Mouse (Mus musculus) erythroblast, embryonic 14.5 days (primary cell): Measurements from ENCODE around the gene Gm28048. TPM values are rescaled to one million over a fixed set of nuclear protein-coding genes. Genes with fewer than 3 reads are reported as not detected.

Source experiments
- H3K27me3 ChIP-seq: 2 replicates; pipeline ENCODE4 v1.6.1; 2012; ENCODE audit warnings: inconsistent platforms; ENCODE audit not compliant: control insufficient read depth
- H3K36me3 ChIP-seq: 2 replicates; pipeline ENCODE4 v1.6.1; 2012; ENCODE audit warnings: mild to moderate bottlenecking, inconsistent platforms; ENCODE audit not compliant: control insufficient read depth
- H3K4me1 ChIP-seq: 2 replicates; pipeline ENCODE4 v1.6.1; 2012; ENCODE audit warnings: inconsistent platforms; ENCODE audit not compliant: control insufficient read depth
- H3K4me3 ChIP-seq: replicated peaks from 2 replicates; pipeline ENCODE3; 2012; ENCODE audit warnings: moderate library complexity, mild to moderate bottlenecking, inconsistent platforms
- H3K9me3 ChIP-seq: 2 replicates; pipeline ENCODE4 v1.6.1; 2012; ENCODE audit warnings: low read length, inconsistent platforms, mixed read lengths; ENCODE audit not compliant: control insufficient read depth
- GATA1 ChIP-seq: IDR thresholded peaks from 2 replicates; pipeline ENCODE4 v1.6.1; 2012; ENCODE audit warnings: low read length, inconsistent platforms, mixed read lengths
- TAL1 ChIP-seq: IDR thresholded peaks from 3 replicates; pipeline ENCODE4 v1.6.1; 2012; ENCODE audit warnings: low read length, inconsistent platforms, mixed read lengths
- polyA plus RNA-seq: library from polyadenylated mRNA; stranded (reverse); fragments of >175 nt; gene quantifications from 2 replicates; pipeline ENCODE4 v1.2.3, GENCODE M21; 2012

Gm28048 gene
- polyA plus RNA-seq, 1 experiment, result not detected

DNA sequence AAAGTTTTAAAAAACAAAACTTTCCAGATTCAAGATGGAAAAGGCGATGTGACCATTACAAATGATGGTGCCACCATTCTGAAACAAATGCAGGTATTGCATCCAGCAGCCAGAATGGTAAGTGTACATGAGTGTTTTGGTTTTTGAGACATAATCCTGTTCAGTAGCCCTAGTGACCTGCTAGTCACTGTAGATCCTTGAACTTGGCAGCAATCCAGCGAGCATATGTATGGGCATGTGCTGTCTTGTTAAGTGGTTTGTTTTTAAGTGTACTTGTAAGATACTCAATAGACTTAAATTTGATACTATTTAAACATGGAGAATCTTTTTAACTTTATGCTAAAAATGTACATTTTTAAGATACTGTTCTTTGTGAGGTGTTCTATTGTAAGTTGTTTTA, 12.4 kb upstream of the Gm28048 start:
- no peaks in the 10 kb centered on the region for H3K27me3 ChIP-seq
- peaks cover 57% of the 10 kb centered on the region for H3K4me1 ChIP-seq
- no peak overlapping the region for H3K4me3 ChIP-seq
- peaks cover 72% of the 10 kb centered on the region for H3K36me3 ChIP-seq
- TF ChIP-seq TAL1 (no peak), GATA1 (no peak)
- no peaks in the 10 kb centered on the region for H3K9me3 ChIP-seq

DNA sequence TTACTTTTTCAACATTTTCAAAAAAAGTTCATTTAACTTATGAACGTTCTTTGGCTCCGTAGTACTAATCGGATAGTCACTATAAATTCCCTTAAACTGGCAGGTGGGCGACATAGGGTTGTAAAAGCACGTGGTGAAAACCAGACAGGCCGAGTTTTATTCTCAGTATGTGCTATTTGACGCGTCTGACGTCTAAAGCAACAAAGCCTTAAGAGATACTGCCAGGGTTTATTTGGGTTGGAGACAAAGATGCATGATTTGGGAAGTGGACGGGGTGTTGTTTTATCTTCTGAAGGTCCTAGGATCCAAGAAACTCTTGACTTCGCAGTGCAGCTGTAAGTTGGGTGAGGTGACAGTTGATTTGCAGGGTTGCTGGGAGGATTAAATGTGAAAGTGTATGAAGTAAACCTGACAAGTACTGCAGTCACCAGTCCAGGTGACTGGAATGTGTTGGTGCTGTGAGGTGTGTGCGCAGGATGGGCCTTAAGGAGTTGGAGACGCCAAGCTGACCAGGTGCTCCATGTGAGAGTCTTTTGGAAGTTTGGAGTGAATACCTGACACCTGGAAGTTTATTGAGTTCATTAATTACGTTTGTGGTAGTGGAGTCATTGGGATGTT, 9.4 kb upstream of the Gm28048 start:
- Histone ChIP-seq H3K27me3 (no peaks in the 10 kb centered on the region), H3K9me3 (no peaks in the 10 kb centered on the region), H3K4me1 (peaks cover 36% of the 10 kb centered on the region), H3K36me3 (peaks cover 43% of the 10 kb centered on the region), H3K4me3 (peak overlapping the region; percentile 99)
- TF ChIP-seq GATA1 (no peak), TAL1 (no peak)

DNA sequence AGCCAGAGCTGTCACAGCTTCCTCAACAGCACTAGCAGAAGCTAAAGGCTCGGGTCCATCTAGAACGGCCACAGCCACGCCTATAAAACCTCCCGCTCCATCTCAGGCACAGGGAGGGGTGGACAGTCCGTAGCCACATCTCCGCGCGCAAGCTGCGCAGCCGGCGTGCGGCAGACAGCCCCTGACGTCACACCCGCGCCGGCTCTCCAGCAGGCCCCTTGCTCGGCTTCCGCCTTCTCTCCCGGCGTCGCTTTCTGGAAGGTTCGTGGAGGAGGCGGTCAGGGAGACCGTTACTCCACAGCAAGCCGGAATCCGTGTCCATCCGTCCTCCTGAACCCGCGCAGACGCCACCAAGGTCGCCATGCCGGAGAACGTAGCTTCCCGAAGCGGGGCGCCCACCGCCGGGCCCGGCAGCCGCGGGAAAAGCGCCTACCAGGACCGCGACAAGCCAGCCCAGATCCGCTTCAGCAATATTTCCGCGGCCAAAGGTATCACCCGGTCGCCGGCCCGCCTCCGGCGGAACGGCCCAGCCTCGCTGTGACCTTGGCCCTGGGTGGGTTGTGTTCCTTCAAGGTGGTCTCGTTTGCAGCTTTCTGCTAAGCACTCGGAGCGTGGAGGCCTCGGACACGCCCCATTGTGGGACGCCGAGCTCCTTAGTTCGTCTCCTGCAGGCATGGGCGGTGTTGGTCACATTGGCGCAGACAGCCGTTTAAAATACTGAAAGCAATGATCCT, 8.7 kb upstream of the Gm28048 start, which contains the start of gene Cct4:
Gene Cct4, plus strand, starts transcription at position 127 of the 734 bp plus-strand sequence.
- TF ChIP-seq GATA1 (no peak), TAL1 (no peak)
- no peaks in the 10 kb centered on the region for H3K27me3 ChIP-seq
- H3K4me3 ChIP-seq, result peak within 1 kb of the TSS; percentile 99
- no peaks in the 10 kb centered on the region for H3K9me3 ChIP-seq
- H3K4me1 ChIP-seq, result peaks cover 36% of the 10 kb centered on the region
- H3K36me3 ChIP-seq, result peaks cover 36% of the 10 kb centered on the region

DNA sequence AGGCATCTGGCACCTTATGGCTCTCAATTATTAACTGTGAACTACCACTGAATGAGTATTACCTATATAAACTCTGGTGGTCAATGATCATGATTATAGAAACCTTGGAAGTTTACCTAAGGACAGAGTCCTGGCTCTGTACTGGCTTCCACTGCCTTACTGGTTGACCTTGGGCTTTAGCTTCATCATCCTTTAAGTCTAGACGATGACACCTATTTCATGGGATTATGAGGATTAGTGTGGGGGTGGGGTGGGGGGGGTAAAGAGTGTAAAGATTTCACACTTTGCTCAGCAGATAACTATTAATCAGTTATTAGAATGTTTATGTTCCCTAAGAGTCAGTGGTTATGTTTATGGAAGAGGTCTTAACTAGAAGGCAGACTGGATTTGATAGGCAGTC, 7.9 kb upstream of the Gm28048 start:
- Histone ChIP-seq H3K9me3 (no peaks in the 10 kb centered on the region), H3K4me3 (peak overlapping the region; percentile 99), H3K4me1 (peaks cover 34% of the 10 kb centered on the region), H3K27me3 (no peaks in the 10 kb centered on the region), H3K36me3 (peaks cover 28% of the 10 kb centered on the region)
- TF ChIP-seq TAL1 (no peak), GATA1 (no peak)

DNA sequence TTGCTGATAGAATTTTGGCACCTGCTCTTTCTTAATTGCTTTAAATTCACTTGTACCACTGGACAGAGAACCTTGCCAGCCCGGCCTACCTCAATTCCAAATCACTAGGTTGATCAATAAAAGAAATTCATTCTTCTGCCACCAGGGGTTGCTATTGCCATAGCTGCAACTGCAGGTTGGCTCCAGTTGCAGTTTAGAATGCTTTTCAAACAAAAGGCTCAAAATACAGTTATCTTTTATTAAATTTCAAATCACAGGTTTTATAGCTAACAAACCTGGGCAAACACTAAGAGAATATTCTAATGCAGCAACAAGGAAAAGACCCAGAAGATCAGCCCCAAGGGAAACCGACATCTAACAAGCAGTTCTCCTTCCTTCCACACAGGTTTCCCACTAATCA, 5.5 kb upstream of the Gm28048 start:
- Histone ChIP-seq H3K4me1 (peaks cover 33% of the 10 kb centered on the region), H3K9me3 (no peaks in the 10 kb centered on the region), H3K4me3 (no peak overlapping the region), H3K27me3 (no peaks in the 10 kb centered on the region), H3K36me3 (peaks cover 6% of the 10 kb centered on the region)
- no peak for TF ChIP-seq GATA1
- TF ChIP-seq TAL1, result no peak

DNA sequence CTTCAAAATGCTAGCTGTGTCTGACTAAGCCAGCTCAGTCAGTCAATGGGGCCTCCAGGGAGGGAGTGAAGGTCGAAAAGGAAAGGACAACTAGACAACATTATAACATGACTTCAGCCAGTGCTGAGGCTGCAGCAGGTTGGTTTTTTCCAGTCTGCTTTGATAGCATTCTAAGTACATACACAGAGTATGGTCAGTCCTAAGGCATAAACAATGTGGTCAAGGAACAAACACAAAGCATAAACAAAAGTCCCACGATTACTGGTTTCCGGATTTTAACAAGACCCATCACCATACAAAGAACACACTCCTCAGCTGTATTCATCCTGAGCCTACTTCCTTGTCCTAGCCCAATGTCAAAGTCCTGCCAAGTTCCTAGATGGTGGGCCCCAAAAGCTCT, 3.6 kb upstream of the Gm28048 start:
- Histone ChIP-seq H3K27me3 (no peaks in the 10 kb centered on the region), H3K36me3 (peaks cover 5% of the 10 kb centered on the region), H3K4me3 (no peak overlapping the region), H3K4me1 (peaks cover 37% of the 10 kb centered on the region), H3K9me3 (no peaks in the 10 kb centered on the region)
- TF ChIP-seq TAL1 (no peak), GATA1 (no peak)

DNA sequence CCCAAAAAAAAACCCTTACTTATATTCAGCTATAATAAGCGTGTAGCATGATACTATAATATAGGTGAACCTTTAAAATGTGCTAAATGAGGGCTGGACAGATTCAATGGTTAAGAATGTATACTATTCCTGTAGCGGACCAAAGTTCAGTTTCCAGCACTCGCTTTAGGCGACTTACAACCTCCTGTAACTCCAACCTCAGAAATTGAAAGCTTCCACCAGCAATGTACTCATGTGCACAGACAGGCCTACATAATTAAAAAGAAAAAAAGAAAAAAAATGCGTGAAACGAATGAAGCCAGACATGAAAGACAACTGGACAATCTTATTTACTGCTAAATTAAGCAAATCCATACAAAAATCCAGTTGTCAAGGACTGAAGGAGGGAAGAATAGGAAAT, 956 bp upstream of the Gm28048 start:
- TF ChIP-seq GATA1 (no peak), TAL1 (no peak)
- Histone ChIP-seq H3K4me3 (peak overlapping the region; percentile 83), H3K36me3 (peaks cover 32% of the 10 kb centered on the region), H3K4me1 (peaks cover 45% of the 10 kb centered on the region), H3K9me3 (no peaks in the 10 kb centered on the region), H3K27me3 (no peaks in the 10 kb centered on the region)

DNA sequence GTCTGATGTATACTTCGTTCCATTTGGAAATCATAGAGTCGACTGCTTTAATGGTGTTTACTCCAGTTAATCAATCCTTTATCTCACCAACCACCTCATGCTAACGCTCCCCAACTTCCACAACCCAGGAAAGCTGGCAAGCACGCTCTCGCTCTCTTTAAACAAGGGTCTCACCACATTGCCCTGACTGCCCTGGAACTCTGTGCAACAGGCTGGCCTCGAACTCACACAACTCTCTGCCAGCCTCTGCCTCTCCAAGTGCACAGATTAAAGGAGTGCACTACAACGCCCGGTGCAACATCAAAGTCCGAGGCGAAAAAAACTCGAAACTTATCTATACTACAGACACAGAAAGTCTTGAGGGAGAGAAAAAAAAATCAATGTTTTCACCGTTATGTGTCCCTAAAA, 343 bp downstream of the Gm28048 start:
- Histone ChIP-seq H3K36me3 (peaks cover 45% of the 10 kb centered on the region), H3K4me3 (peak overlapping the region; percentile 83), H3K9me3 (no peaks in the 10 kb centered on the region), H3K4me1 (peaks cover 56% of the 10 kb centered on the region), H3K27me3 (no peaks in the 10 kb centered on the region)
- no peak for TF ChIP-seq GATA1
- no peak for TF ChIP-seq TAL1

DNA sequence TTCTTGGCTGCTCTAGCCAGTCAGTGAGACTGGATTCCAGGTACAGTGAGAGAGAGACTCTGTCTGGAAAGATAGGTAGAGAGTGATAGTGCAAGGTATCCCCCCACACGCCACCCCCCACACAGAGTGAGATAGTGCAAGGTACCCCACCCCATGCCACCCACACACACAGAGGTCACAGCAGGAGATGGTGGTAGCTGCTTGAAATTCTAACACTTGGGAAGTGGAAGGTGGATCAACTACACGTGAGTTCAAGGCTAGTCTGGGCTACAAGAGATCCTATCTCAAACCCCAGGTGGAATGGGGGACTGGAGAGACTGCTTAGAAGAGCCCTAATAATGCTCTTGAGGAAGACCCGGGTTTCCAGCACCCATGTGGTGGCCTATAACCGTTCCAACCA, 849 bp downstream of the Gm28048 start:
- H3K9me3 ChIP-seq, result no peaks in the 10 kb centered on the region

DNA sequence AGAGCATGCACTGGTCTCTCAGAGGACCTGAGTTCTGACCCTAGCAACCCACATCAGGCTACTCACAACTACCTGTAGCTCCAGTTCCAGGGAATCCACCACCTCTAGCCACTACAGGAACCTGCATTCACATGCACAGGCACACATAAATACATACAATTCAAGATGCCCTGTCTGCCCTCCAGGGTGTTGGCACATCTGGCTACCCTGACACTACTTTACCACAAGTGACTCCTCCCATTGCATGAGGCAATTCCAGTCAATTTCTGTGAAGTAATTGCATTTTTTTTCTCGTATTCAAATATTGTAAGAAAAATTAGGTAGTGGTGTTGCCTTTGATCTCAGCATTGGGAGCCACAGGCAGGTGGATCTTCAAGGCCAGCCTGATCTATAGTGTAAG, 2.7 kb downstream of the Gm28048 start:
- Histone ChIP-seq H3K27me3 (no peaks in the 10 kb centered on the region), H3K36me3 (peaks cover 60% of the 10 kb centered on the region), H3K9me3 (no peaks in the 10 kb centered on the region), H3K4me3 (no peak overlapping the region), H3K4me1 (peaks cover 65% of the 10 kb centered on the region)
- TF ChIP-seq TAL1 (no peak), GATA1 (no peak)

More for the DNA sequence above, 849 bp downstream of the Gm28048 start:
- H3K4me1 ChIP-seq, result peaks cover 61% of the 10 kb centered on the region
- peaks cover 50% of the 10 kb centered on the region for H3K36me3 ChIP-seq
- TF ChIP-seq GATA1, result no peak
- no peak for TF ChIP-seq TAL1
- no peaks in the 10 kb centered on the region for H3K27me3 ChIP-seq
- H3K4me3 ChIP-seq, result peak overlapping the region; percentile 83
